Mouse (Mus musculus): ENCODE results near the gene Osbpl2. TPM values are rescaled to one million over a fixed set of nuclear protein-coding genes. Genes with fewer than 3 reads are reported as not detected.

Gene Osbpl2
- 30.4 TPM for polyA plus RNA-seq (2015; fragmentation: Illumina TruSeq; extraction: RNeasy Lipid Tissue Mini Kit (QIAGEN cat#74804); ENCODE audit: insufficient read depth, low replicate concordance)

DNA sequence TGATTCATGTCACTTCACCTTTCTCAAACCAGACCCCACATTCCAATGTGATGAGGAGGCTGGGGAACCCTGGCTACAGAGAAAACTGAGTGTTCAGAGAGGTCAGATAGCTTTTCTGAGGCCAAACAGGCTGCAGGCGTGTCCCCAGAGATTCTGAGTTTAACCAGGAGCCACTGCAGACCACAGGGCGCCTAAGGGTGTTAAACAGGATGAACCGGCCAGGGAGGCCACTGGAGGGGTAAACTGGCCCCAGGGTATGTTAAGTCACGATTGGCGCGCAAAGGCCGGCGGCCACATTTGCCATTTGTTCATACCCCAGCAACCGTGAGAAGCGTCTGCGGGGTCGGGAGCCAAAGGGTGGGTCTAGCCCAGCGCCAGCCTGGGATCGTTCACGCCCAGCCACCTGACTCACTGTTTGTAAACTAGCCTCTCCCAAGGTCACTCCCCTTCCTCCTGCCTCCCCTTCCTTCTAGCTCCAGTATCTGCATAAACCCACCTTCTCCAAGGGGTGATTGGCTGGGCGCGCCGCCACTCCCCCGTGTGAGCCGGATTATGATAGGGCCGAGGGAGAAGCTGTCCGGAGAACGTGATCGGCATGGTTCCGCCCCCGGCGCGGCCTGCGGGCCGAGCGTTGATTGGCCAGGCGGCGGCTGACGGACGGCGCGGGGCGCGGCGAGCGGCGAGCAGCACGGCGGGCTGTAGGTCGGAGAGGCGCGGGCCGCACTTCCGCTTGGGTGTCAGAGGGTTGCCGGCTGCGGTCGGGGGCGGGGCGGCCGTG lies at the start of gene Osbpl2:
TSS of gene Osbpl2 (plus strand) at position 646 of the 778 bp plus-strand sequence.

DNA sequence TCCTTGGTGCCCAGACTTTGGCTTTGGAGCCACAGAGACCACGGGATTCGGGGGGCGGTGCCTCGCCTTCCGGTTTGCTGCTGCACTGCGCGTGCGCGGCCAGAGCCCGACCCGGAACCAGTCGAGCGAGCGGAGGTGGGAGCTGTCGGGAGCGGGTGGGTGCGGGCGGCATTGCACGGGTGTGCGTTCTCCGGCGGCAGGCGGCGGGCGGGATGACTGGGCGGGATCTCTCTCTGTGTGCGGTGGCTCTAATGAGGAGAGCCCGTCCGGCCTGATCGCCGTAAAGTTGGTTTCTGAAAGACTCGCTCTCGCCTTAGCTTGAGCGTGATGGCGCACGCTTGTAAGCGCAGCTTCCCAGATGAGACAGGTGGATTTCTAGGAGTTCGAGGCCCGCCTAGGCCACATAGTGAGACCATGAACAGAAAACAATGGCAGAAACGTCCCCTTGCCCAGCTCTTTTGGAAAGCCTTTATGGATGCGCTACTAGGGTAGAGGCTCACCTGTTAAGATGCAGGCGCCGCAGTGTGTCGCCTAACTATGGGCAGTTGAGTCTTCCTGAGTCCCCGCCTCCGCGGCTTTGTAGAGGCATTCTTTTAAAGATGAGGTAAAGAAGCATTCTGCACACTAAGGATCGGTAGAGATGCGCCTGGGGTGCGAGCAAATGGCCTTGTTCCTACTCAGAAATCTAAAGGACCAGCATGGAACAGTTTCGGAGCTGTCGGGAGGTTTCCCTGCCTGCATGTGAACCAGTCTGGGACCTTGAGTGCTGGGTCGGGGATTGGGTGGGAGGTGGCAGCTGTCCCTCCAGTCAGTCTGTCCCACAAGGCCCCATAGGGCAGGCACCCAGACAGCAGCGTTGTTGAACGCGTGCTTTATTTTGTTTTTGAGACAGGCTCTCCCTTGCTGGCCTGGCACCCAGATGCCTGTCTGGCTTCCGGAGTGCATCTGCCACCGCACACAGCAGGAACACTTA lies 48.3 kb upstream of the Osbpl2 start, which contains the start of gene Mtg2:
TSS of gene Mtg2 (plus strand) at position 108 of the 973 bp plus-strand sequence.

DNA sequence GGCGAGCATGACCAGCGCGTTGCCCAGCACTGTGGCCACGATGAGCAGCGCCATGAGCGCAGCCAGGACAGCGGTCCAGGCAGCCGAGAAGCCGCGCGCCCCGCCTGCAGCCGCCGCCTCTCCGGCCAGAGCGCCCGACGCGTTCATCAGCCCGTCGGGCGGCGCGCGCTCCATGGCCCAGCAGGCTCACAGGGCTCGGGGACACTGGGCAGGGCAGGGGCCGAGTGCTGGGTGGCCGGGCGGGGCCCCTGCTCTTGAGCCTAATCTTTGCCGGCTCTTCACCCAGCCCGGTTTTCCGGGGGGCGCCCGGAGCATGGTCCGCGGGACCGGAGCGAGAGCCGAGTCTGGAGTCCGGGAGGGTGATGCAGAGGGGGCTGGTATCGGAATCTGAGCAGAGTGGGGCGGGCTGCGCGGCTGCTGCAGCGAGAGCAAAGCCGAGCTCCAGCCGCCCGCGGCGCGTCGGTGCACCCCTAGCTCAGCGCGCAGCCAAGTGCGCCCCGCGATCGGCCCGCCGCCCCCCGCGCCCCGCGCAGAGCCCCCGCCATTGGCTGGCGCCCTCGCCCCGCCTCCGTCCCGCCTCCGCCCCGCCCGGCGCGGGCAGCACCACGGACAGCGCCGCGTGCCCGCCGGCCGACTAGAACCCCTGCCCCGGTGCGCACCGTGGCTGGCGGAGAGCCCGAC lies 15.0 kb upstream of the Osbpl2 start, which contains the start of gene Hrh3:
TSS of gene Hrh3 (minus strand) at position 511 of the 681 bp plus-strand sequence.

GRCm38 (mm10) chr2:180170806-180171521 lies 51.9 kb downstream of the Osbpl2 start, which contains the start of gene Adrm1:
Gene Adrm1 (plus strand): TSS chr2:180171485.

Other genes starting within 250 kb of the Osbpl2 start
- gene Taf4, start 142.7 kb upstream of the Osbpl2 start, polyA plus RNA-seq (2015; fragmentation: Illumina TruSeq; extraction: RNeasy Lipid Tissue Mini Kit (QIAGEN cat#74804); ENCODE audit: insufficient read depth, low replicate concordance): 37.0 TPM
- 33.6 TPM for gene Lsm14b, start 94.3 kb upstream of the Osbpl2 start, polyA plus RNA-seq (2015; fragmentation: Illumina TruSeq; extraction: RNeasy Lipid Tissue Mini Kit (QIAGEN cat#74804); ENCODE audit: insufficient read depth, low replicate concordance)
- 201 TPM for gene Psma7, start 76.9 kb upstream of the Osbpl2 start, polyA plus RNA-seq (2015; fragmentation: Illumina TruSeq; extraction: RNeasy Lipid Tissue Mini Kit (QIAGEN cat#74804); ENCODE audit: insufficient read depth, low replicate concordance)
- 7.9 TPM for gene Ss18l1, start 76.8 kb upstream of the Osbpl2 start, polyA plus RNA-seq (2015; fragmentation: Illumina TruSeq; extraction: RNeasy Lipid Tissue Mini Kit (QIAGEN cat#74804); ENCODE audit: insufficient read depth, low replicate concordance)
- 17.9 TPM for gene Mtg2, start 48.7 kb upstream of the Osbpl2 start, polyA plus RNA-seq (2015; fragmentation: Illumina TruSeq; extraction: RNeasy Lipid Tissue Mini Kit (QIAGEN cat#74804); ENCODE audit: insufficient read depth, low replicate concordance)
- gene Hrh3, start 14.8 kb upstream of the Osbpl2 start, polyA plus RNA-seq (2015; fragmentation: Illumina TruSeq; extraction: RNeasy Lipid Tissue Mini Kit (QIAGEN cat#74804); ENCODE audit: insufficient read depth, low replicate concordance): not detected
- gene Adrm1, start 52.2 kb downstream of the Osbpl2 start, polyA plus RNA-seq (2015; fragmentation: Illumina TruSeq; extraction: RNeasy Lipid Tissue Mini Kit (QIAGEN cat#74804); ENCODE audit: insufficient read depth, low replicate concordance): 43.0 TPM
- gene Lama5, start 106.6 kb downstream of the Osbpl2 start, polyA plus RNA-seq (2015; fragmentation: Illumina TruSeq; extraction: RNeasy Lipid Tissue Mini Kit (QIAGEN cat#74804); ENCODE audit: insufficient read depth, low replicate concordance): 2.7 TPM
- gene Rps21, start 138.1 kb downstream of the Osbpl2 start, polyA plus RNA-seq (2015; fragmentation: Illumina TruSeq; extraction: RNeasy Lipid Tissue Mini Kit (QIAGEN cat#74804); ENCODE audit: insufficient read depth, low replicate concordance): 1,124 TPM
- gene Cables2, start 154.2 kb downstream of the Osbpl2 start, polyA plus RNA-seq (2015; fragmentation: Illumina TruSeq; extraction: RNeasy Lipid Tissue Mini Kit (QIAGEN cat#74804); ENCODE audit: insufficient read depth, low replicate concordance): 47.4 TPM
- gene Rbbp8nl, start 170.6 kb downstream of the Osbpl2 start, polyA plus RNA-seq (2015; fragmentation: Illumina TruSeq; extraction: RNeasy Lipid Tissue Mini Kit (QIAGEN cat#74804); ENCODE audit: insufficient read depth, low replicate concordance): not detected
- not detected for gene Gata5, start 215.4 kb downstream of the Osbpl2 start, polyA plus RNA-seq (2015; fragmentation: Illumina TruSeq; extraction: RNeasy Lipid Tissue Mini Kit (QIAGEN cat#74804); ENCODE audit: insufficient read depth, low replicate concordance)

Data from spleen, adult 10 weeks (tissue).